Mouse (Mus musculus) G1E (cell line): ENCODE results near the gene Actr6. TPM values are rescaled to one million over a fixed set of nuclear protein-coding genes. Genes with fewer than 3 reads are reported as not detected.
"Not testable (repeated sequence)": the region's sequence is repeated elsewhere in the genome, so short reads cannot be mapped to it uniquely, and the experiment has no call there.

ENCODE experiments used
- ATAC-seq: 2 replicates; pipeline ENCODE4 v1.8.0; 2016; ENCODE audit warnings: mild to moderate bottlenecking; ENCODE audit not compliant: insufficient number of reproducible peaks, poor library complexity, low FRiP score, severe bottlenecking; ENCODE audit errors: extremely low read depth
- DNase-seq: peaks from one replicate; pipeline ENCODE4 v3.0.0; 2012; ENCODE audit warnings: low spot score
- H3K27me3 ChIP-seq: 2 replicates; pipeline ENCODE4 v1.6.1; 2012; ENCODE audit warnings: mild to moderate bottlenecking, low read length, inconsistent platforms; ENCODE audit not compliant: insufficient read depth
- H3K36me3 ChIP-seq: replicated peaks from 2 replicates; pipeline ENCODE3; 2012; ENCODE audit warnings: mild to moderate bottlenecking, inconsistent platforms
- H3K4me1 ChIP-seq: 2 replicates; pipeline ENCODE4 v1.6.1; 2012; ENCODE audit warnings: low read depth, low read length, inconsistent platforms, mixed read lengths; ENCODE audit not compliant: insufficient read depth
- H3K4me3 ChIP-seq: 2 replicates; pipeline ENCODE4 v1.5.1; 2012; ENCODE audit warnings: low read depth, mild to moderate bottlenecking, inconsistent platforms, low read length, moderate library complexity, mixed read lengths
- H3K9me3 ChIP-seq: replicated peaks from 2 replicates; pipeline ENCODE4 v1.6.1; 2012; ENCODE audit warnings: inconsistent platforms
- CTCF ChIP-seq: IDR thresholded peaks from 2 replicates; pipeline ENCODE4 v1.5.1; 2012; ENCODE audit warnings: low read depth, low read length, inconsistent platforms, mixed read lengths
- GATA1 ChIP-seq: IDR thresholded peaks from 2 replicates; pipeline ENCODE4 v1.6.1; 2012; ENCODE audit warnings: borderline replicate concordance, low read length, inconsistent platforms, mixed read lengths
- GATA2 ChIP-seq: IDR thresholded peaks from 2 replicates; pipeline ENCODE4 v1.6.1; 2012; ENCODE audit warnings: low read depth, low read length, inconsistent platforms, borderline replicate concordance
- POLR2AphosphoS5 ChIP-seq: IDR thresholded peaks from 2 replicates; pipeline ENCODE4 v1.6.1; 2012; ENCODE audit warnings: low read depth, low read length, inconsistent platforms; ENCODE audit not compliant: insufficient replicate concordance
- TAL1 ChIP-seq: conservative IDR thresholded peaks from 2 replicates; pipeline ENCODE4 v1.6.1; 2012; ENCODE audit warnings: low read depth, low read length, inconsistent platforms, mixed read lengths
- polyA plus RNA-seq: library from polyadenylated mRNA; stranded (reverse); fragments of >175 nt; gene quantifications from 2 replicates; pipeline ENCODE4 v1.2.3, GENCODE M21; 2012
- total RNA-seq, 2 experiments: library from RNA; stranded (forward) in 1 of 2; stranded (reverse) in 1 of 2; fragments of 200-1000 nt in 1 of 2; fragments of >200 nt in 1 of 2; fragmentation: Nextera tagmentation in 1 of 2; gene quantifications; 2 replicates each; pipeline ENCODE4 v1.2.3; 2014 to 2017

Actr6 gene
- total and polyA plus RNA-seq, 3 experiments: 0.60 to 26.4 (median 18.9) TPM

- no peak for ATAC-seq
- Histone ChIP-seq H3K4me3 (no peak overlapping the region), H3K9me3 (no peaks in the 10 kb centered on the region), H3K27me3 (peaks cover 4% of the 10 kb centered on the region), H3K36me3 (no peaks in the 10 kb centered on the region), H3K4me1 (no peaks in the 10 kb centered on the region; the same call in 1 of the 2 replicates)
- no peak for DNase-seq
- no peak for TF ChIP-seq GATA2
- no peak for TF ChIP-seq GATA1
- TF ChIP-seq POLR2AphosphoS5: no peak
- TF ChIP-seq TAL1: no peak
- no peak for TF ChIP-seq CTCF
Observed at GRCm38 (mm10) chr10:89703042-89703441, 29.1 kb downstream of the Actr6 start.

GRCm38 (mm10) chr10:89697956-89698355 lies 34.1 kb downstream of the Actr6 start:
- H3K4me1 ChIP-seq: no peaks in the 10 kb centered on the region; the same call in 1 of the 2 replicates
- no peak for TF ChIP-seq CTCF
- no peak for TF ChIP-seq POLR2AphosphoS5
- no peak for TF ChIP-seq TAL1
- TF ChIP-seq GATA1: no peak
- no peak for TF ChIP-seq GATA2
- H3K9me3 ChIP-seq: no peaks in the 10 kb centered on the region
- H3K27me3 ChIP-seq: peaks cover 2% of the 10 kb centered on the region
- ATAC-seq: no peak
- no peak for DNase-seq
- H3K36me3 ChIP-seq: no peaks in the 10 kb centered on the region
- no peak overlapping the region for H3K4me3 ChIP-seq

GRCm38 (mm10) chr10:89696270-89696669 lies 35.8 kb downstream of the Actr6 start:
- H3K9me3 ChIP-seq, ATAC-seq, DNase-seq, H3K36me3 ChIP-seq, H3K27me3 ChIP-seq, H3K4me1 ChIP-seq, H3K4me3 ChIP-seq: not testable (repeated sequence)

GRCm38 (mm10) chr10:89695194-89695911 lies 36.7 kb downstream of the Actr6 start:
- no peak for DNase-seq
- no peaks in the 10 kb centered on the region for H3K36me3 ChIP-seq
- no peak for TF ChIP-seq GATA2
- no peak for TF ChIP-seq GATA1
- TF ChIP-seq POLR2AphosphoS5: no peak
- TF ChIP-seq TAL1: no peak
- no peak for TF ChIP-seq CTCF
- ATAC-seq: no peak
- H3K9me3 ChIP-seq: no peaks in the 10 kb centered on the region
- peaks cover 4% of the 10 kb centered on the region for H3K27me3 ChIP-seq
- no peaks in the 10 kb centered on the region for H3K4me1 ChIP-seq
- no peak overlapping the region for H3K4me3 ChIP-seq

- Histone ChIP-seq H3K4me1 (peaks cover 29% of the 10 kb centered on the region), H3K27me3 (peaks cover 8% of the 10 kb centered on the region; the same call in 1 of the 2 replicates), H3K4me3 (no peak overlapping the region), H3K36me3 (no peaks in the 10 kb centered on the region), H3K9me3 (no peaks in the 10 kb centered on the region)
- TF ChIP-seq TAL1: no peak
- TF ChIP-seq GATA1: no peak
- no peak for TF ChIP-seq POLR2AphosphoS5
- TF ChIP-seq GATA2: no peak
- no peak for TF ChIP-seq CTCF
- no peak for DNase-seq
- ATAC-seq: no peak
Observed at GRCm38 (mm10) chr10:89690021-89690420, 42.1 kb downstream of the Actr6 start.

- Histone ChIP-seq H3K27me3 (peaks cover 8% of the 10 kb centered on the region; the same call in 1 of the 2 replicates), H3K36me3 (peaks cover 16% of the 10 kb centered on the region), H3K4me3 (no peak overlapping the region), H3K9me3 (no peaks in the 10 kb centered on the region), H3K4me1 (peaks cover 47% of the 10 kb centered on the region)
- DNase-seq (no peak), ATAC-seq (peak; percentile 30; the same call in 1 of the 2 replicates)
- TF ChIP-seq GATA2: no peak
- no peak for TF ChIP-seq CTCF
- TF ChIP-seq TAL1: peak; percentile 47; the same call in 1 of the 2 replicates
- no peak for TF ChIP-seq POLR2AphosphoS5
- TF ChIP-seq GATA1: no peak
Observed at GRCm38 (mm10) chr10:89687455-89687854, 44.6 kb downstream of the Actr6 start.
